Mouse (Mus musculus): ENCODE data around the gene Cables2.

DNA sequence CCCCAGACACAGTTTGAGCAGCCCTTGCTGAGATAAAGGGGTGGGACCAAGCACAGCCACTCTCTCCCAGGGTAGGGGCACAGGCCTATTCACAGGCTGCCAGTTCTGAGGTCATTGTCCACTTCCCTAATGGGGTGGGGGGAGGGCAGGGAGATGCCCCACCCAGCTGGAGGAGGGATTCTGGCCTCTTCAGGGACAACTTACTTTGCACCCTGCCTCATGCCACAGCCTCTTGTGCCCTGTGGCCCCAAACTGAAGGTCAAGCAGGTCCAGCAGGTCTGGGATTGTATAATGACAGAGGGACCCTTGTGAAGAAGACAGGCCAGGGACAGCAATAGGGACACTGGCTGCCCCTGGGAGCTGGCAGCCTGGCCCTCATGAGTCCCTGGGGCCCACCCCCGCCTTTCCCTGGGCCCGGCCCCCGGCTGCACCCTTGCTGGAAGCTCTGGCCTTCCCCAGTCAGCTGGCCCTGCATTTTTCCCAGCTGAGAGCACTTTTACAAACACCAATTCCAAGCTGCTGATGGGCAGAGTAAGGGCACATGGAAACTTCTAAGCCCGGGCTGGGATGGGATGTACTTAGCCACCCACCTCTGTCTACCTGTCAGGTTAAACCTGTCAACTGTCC lies 58.8 kb downstream of the Cables2 start:
- TF ChIP-seq TAL1 (IDR thresholded peaks at IDR 0.05; ENCODE audit: low read length) (no peak), GATA1 (IDR thresholded peaks at IDR 0.05; ENCODE audit: low read length) (no peak)
